Comparison of ENCODE assay signal across 17 mouse cellular contexts in genomic region chr5:4194166-4194565, GRCm38 (mm10). TPM values are rescaled to one million over a fixed set of nuclear protein-coding genes. Genes with fewer than 3 reads are reported as not detected.
DNase-seq lines count a peak whose midpoint lies in the region; ATAC-seq and TF ChIP-seq lines count a peak whose summit lies in the region.
"Had no signal": no experiment of that assay in that cellular context is flagged by ENCODE, and none has a peak within 500 bp of the region (broad histone marks: within the 10 kb centered on the region; RNA-seq: fewer than 3 reads in every experiment).

No protein-coding gene starts in this region.

- peak; percentile 23 for DNase-seq in hindbrain, postnatal 0 days (ENCODE audit: low spot score)
- no peak for DNase-seq in hindbrain, embryonic 14.5 days (ENCODE audit: low spot score)
- peak; percentile 22 for DNase-seq in lung, postnatal 10 days
- DNase-seq in lung, adult 18-20 months: no peak
- peak; percentile 70 for DNase-seq in NIH3T3 (ENCODE audit: low read depth)
- peak; percentile 28 for DNase-seq in embryonic facial prominence, embryonic 14.5 days (ENCODE audit: low spot score)
- no peak for DNase-seq in cerebellum, adult 18-20 months
- no peak for DNase-seq in urinary bladder, postnatal 36 days (ENCODE audit: low spot score in 2 of 2)
- DNase-seq: cerebellum, adult 2 months; gastrocnemius, postnatal 25 days; kidney, postnatal 36 days; left cerebral cortex, postnatal 4 days; thymus, postnatal 25 days had no signal

- peak; percentile 57 for TF ChIP-seq CTCF in hindbrain, postnatal 0 days (IDR thresholded peaks at IDR 0.05; ENCODE audit: low read depth)

- no peaks in the 10 kb centered on the region for H3K36me3 ChIP-seq in hindbrain, postnatal 0 days (ENCODE audit: insufficient read depth, low read length)
- no peaks in the 10 kb centered on the region for H3K36me3 ChIP-seq in hindbrain, embryonic 14.5 days (replicated peaks; ENCODE audit: control insufficient read depth, insufficient read depth)
- H3K36me3 ChIP-seq in embryonic facial prominence, embryonic 14.5 days (ENCODE audit: control insufficient read depth, insufficient read depth, low read length): no peaks in the 10 kb centered on the region
- H3K36me3 ChIP-seq: heart, embryonic 13.5 days; neural tube, embryonic 13.5 days had no signal

- no peak overlapping the region for H3K4me2 ChIP-seq in hindbrain, postnatal 0 days (ENCODE audit: low read depth, low read length)
- H3K4me2 ChIP-seq in hindbrain, embryonic 14.5 days (replicated peaks): no peak overlapping the region
- H3K4me2 ChIP-seq in embryonic facial prominence, embryonic 14.5 days (ENCODE audit: low read depth, low read length): no peak overlapping the region
- H3K4me2 ChIP-seq: neural tube, embryonic 13.5 days had no signal

- H3K4me1 ChIP-seq in hindbrain, postnatal 0 days (ENCODE audit: insufficient read depth, low read length): 0 out of 2 replicates have a peak, but pooled peaks cover 6% of the 10 kb centered on the region
- peaks cover 9% of the 10 kb centered on the region; the same call in 1 of the 2 replicates for H3K4me1 ChIP-seq in hindbrain, embryonic 14.5 days (replicated peaks; ENCODE audit: control insufficient read depth, insufficient read depth, low read length)
- 0 out of 2 replicates have a peak, but pooled peaks cover 6% of the 10 kb centered on the region for H3K4me1 ChIP-seq in embryonic facial prominence, embryonic 14.5 days (ENCODE audit: control insufficient read depth, insufficient read depth, low read length)

- H3K27me3 ChIP-seq in hindbrain, postnatal 0 days (ENCODE audit: insufficient read depth, low read length): no peaks in the 10 kb centered on the region
- H3K27me3 ChIP-seq in hindbrain, embryonic 14.5 days (ENCODE audit: control insufficient read depth, insufficient read depth, low read length): no peaks in the 10 kb centered on the region
- no peaks in the 10 kb centered on the region for H3K27me3 ChIP-seq in embryonic facial prominence, embryonic 14.5 days (replicated peaks; ENCODE audit: control insufficient read depth, insufficient read depth, low read length)
- H3K27me3 ChIP-seq: heart, embryonic 13.5 days; neural tube, embryonic 13.5 days had no signal

- ATAC-seq in hindbrain, postnatal 0 days: no peak
- no peak for ATAC-seq in hindbrain, embryonic 14.5 days (ENCODE audit: low FRiP score)
- no peak for ATAC-seq in embryonic facial prominence, embryonic 14.5 days (ENCODE audit: low read depth)
- ATAC-seq: intestine, embryonic 16.5 days had no signal

- no peak overlapping the region for H3K9ac ChIP-seq in hindbrain, postnatal 0 days (replicated peaks; ENCODE audit: low read length)
- no peak overlapping the region for H3K9ac ChIP-seq in hindbrain, embryonic 14.5 days
- H3K9ac ChIP-seq in embryonic facial prominence, embryonic 14.5 days (ENCODE audit: low read depth, low read length): no peak overlapping the region
- H3K9ac ChIP-seq: heart, embryonic 13.5 days; liver, embryonic 14.5 days; neural tube, embryonic 13.5 days had no signal

- no peak overlapping the region for H3K27ac ChIP-seq in hindbrain, postnatal 0 days
- no peak overlapping the region for H3K27ac ChIP-seq in hindbrain, embryonic 14.5 days
- H3K27ac ChIP-seq in embryonic facial prominence, embryonic 14.5 days (replicated peaks; ENCODE audit: low read depth, low read length): no peak overlapping the region
- H3K27ac ChIP-seq: heart, embryonic 13.5 days; liver, embryonic 14.5 days; neural tube, embryonic 13.5 days had no signal

- no peak overlapping the region for H3K4me3 ChIP-seq in hindbrain, postnatal 0 days (ENCODE audit: low read length)
- H3K4me3 ChIP-seq in hindbrain, embryonic 14.5 days (replicated peaks; ENCODE audit: low read length): no peak overlapping the region
- H3K4me3 ChIP-seq in embryonic facial prominence, embryonic 14.5 days (ENCODE audit: low read depth, low read length): no peak overlapping the region
- H3K4me3 ChIP-seq: heart, embryonic 13.5 days; neural tube, embryonic 13.5 days had no signal

- no peaks in the 10 kb centered on the region for H3K9me3 ChIP-seq in hindbrain, postnatal 0 days (ENCODE audit: low read length)
- no peaks in the 10 kb centered on the region for H3K9me3 ChIP-seq in hindbrain, embryonic 14.5 days (ENCODE audit: control insufficient read depth, low read length)
- H3K9me3 ChIP-seq in embryonic facial prominence, embryonic 14.5 days (ENCODE audit: control insufficient read depth, low read length): 0 out of 2 replicates have a peak, but pooled peaks cover 3% of the 10 kb centered on the region

- WGBS in hindbrain, postnatal 0 days: 56% methylated on average over 1 of the region's 1 CpGs
- WGBS in hindbrain, embryonic 14.5 days: 64% methylated on average over 1 of the region's 1 CpGs
- WGBS in embryonic facial prominence, embryonic 14.5 days: 64% methylated on average over 1 of the region's 1 CpGs

RNA-seq across cellular contexts. Expression of gene Mterf1b, which starts 2.0 kb away (rescaled TPM):
- total RNA-seq in hindbrain, postnatal 0 days (2014; rRNA removed): 0.84 TPM in 1 of 2 replicates, not detected in the other
- polyA plus RNA-seq in hindbrain, postnatal 0 days (2015; fragmentation: Nextera tagmentation; extraction: Ambion mirVana): 1.3 and 1.6 TPM in 2 replicates
- 2.4 and 2.5 TPM in 2 replicates for polyA plus RNA-seq in hindbrain, embryonic 14.5 days (2014; fragmentation: Nextera tagmentation; extraction: Ambion mirVana)
- 2.1 and 2.2 TPM in 2 replicates for polyA plus RNA-seq in embryonic facial prominence, embryonic 14.5 days (2014; fragmentation: Nextera tagmentation; extraction: Ambion mirVana)

Comparison
In these comparisons a context has a peak if more than half of its experiments do, and no peak if none do; other contexts are left out.
1. DNase-seq: peak in hindbrain, postnatal 0 days (single experiment), lung, postnatal 10 days (single experiment), NIH3T3 (single experiment) and embryonic facial prominence, embryonic 14.5 days (single experiment); none in hindbrain, embryonic 14.5 days (single experiment), lung, adult 18-20 months (0 of 2), cerebellum, adult 18-20 months (0 of 2) and urinary bladder, postnatal 36 days (0 of 2).